Comparison of ENCODE assay signal across 19 mouse cellular contexts in genomic region chr10:61530936-61531335, GRCm38 (mm10). TPM values are rescaled to one million over a fixed set of nuclear protein-coding genes. Genes with fewer than 3 reads are reported as not detected.
A peak's percentile ranks its signal among the peaks of the same experiment; 100 is the strongest.
DNase-seq lines count a peak whose midpoint lies in the region; TF ChIP-seq lines count a peak whose summit lies in the region.
"Had no signal": no experiment of that assay in that cellular context is flagged by ENCODE, and none has a peak within 500 bp of the region (broad histone marks: within the 10 kb centered on the region; RNA-seq: fewer than 3 reads in every experiment).

No protein-coding gene starts in this region.

- intact Hi-C loops in left cerebral cortex, postnatal 4 days (cut with DNase I) = no loop called here
- intact Hi-C loops in left cerebral cortex, postnatal 25 days (cut with DNase I) = no loop called here
- intact Hi-C loops in heart, postnatal 14 days (cut with DNase I) = no loop called here

- TF ChIP-seq CTCF in layer of hippocampus, adult 2 months (conservative IDR thresholded peaks at IDR 0.05) = no peak

- no peak overlapping the region for H3K27ac ChIP-seq in layer of hippocampus, adult 2 months
- H3K27ac ChIP-seq: embryonic facial prominence, embryonic 12.5 days; forebrain, embryonic 12.5 days; heart, embryonic 15.5 days; hindbrain, postnatal 0 days; liver, embryonic 13.5 days; neural tube, embryonic 15.5 days had no signal

- H3K4me3 ChIP-seq in layer of hippocampus, adult 2 months = no peak overlapping the region
- H3K4me3 ChIP-seq: embryonic facial prominence, embryonic 12.5 days; forebrain, embryonic 12.5 days; heart, embryonic 15.5 days; liver, embryonic 13.5 days; neural tube, embryonic 15.5 days had no signal

- DNase-seq in cerebellum, postnatal 25 days = peak; percentile 28 to 40
- DNase-seq in cerebellum, postnatal 4 days (ENCODE audit: low spot score in 2 of 2) = no peak
- peak; percentile 50 for DNase-seq in left cerebral cortex, postnatal 4 days
- no peak for DNase-seq in left cerebral cortex, postnatal 25 days (ENCODE audit: low spot score in 2 of 2)
- peak; percentile 53 for DNase-seq in adrenal gland, postnatal 10 days
- DNase-seq in heart, postnatal 14 days = peak; percentile 11 to 27
- DNase-seq in layer of hippocampus, adult 2 months (ENCODE audit: low spot score in 2 of 2) = no peak
- DNase-seq: B cell, adult 2 months; cerebellum, adult 9-10 months; kidney, postnatal 25 days; liver, embryonic 13.5 days; lung, adult 2 months; thymus, adult 18-20 months; thymus, postnatal 36 days had no signal

RNA-seq across cellular contexts. Expression of gene Lrrc20, which starts 55.3 kb away (rescaled TPM):
- total RNA-seq in left cerebral cortex, postnatal 4 days (2021) = 10 to 100 TPM; 20.0 to 22.1 TPM
- 10 to 100 TPM; 17.5 to 18.0 TPM for total RNA-seq in left cerebral cortex, postnatal 25 days (2021)
- 10 to 100 TPM; 10.8 to 13.6 TPM for total RNA-seq in adrenal gland, postnatal 10 days (2021)
- total RNA-seq in heart, postnatal 14 days (2021) = 10 to 100 TPM; 24.5 to 25.8 TPM
- 10 to 100 TPM; 21.4 to 24.4 TPM for total RNA-seq in layer of hippocampus, adult 2 months (2021)

Comparison
In these comparisons a context has a peak if more than half of its experiments do, and no peak if none do; other contexts are left out.
1. DNase-seq: peak in cerebellum, postnatal 25 days (2 of 2), left cerebral cortex, postnatal 4 days (single experiment), adrenal gland, postnatal 10 days (single experiment) and heart, postnatal 14 days (2 of 2); none in cerebellum, postnatal 4 days (0 of 2), left cerebral cortex, postnatal 25 days (0 of 2) and layer of hippocampus, adult 2 months (0 of 2).